Mouse (Mus musculus) frontal cortex, adult (tissue): ENCODE measurements around the gene Fbxo10.
"Not testable (repeated sequence)": the region's sequence is repeated elsewhere in the genome, so short reads cannot be mapped to it uniquely, and the experiment has no call there.

Source experiments
- ATAC-seq: cut with Nextera tagmentation; 2 replicates; pipeline ENCODE4 v1.9.2; 2017; ENCODE audit warnings: mild to moderate bottlenecking, moderate library complexity, mixed read lengths; ENCODE audit not compliant: low TSS enrichment

The Fbxo10 gene

DNA sequence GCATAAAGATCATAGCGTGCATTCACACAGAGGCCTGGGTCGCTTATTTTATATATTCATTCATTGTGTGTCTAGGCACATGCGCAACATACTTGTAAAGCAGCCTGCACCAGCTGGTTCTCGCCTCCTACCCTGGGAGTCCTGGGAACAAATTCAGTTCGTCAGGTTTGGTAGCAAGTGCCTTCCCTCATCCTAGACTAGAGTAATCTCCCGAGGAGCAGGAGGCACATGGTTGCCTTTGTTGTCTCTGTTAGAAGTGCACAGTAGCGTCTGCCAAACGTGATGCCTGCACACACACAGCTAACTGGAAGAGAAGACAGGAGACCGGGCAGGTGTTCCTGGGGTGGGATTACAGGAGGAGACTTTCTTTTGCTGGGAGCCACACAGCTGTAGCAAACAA, 36.4 kb downstream of the Fbxo10 start:
- ATAC-seq: peak; percentile 91

DNA sequence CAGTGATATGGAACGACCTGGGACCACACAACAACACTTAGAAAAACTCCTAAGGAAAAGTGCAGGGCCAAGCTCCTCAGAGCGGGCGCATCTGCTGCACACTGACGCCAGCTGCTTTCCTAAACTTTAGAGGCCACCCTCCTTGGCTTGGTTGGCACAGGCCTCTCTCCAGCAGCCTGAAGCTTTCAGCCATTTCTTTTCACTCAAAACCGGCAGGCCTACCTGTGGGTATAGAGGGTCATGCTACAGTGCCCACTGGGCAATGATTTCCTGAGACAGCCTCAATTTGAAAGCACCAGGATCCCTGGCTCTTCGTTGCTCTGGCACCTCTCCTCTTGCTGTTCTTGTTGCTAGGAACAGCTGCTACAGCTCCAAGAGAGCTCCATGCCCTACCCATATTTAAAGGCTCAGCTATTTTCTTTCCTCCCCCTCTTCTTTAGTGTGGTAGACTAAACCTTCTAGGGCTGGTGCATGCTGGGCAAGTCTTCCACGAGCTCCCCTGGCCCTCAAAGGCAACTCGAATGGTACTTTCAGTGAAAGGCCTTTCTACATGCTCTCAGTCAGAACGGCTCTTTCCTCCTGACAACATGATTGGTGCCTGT, 37.0 kb downstream of the Fbxo10 start:
- ATAC-seq: peak; percentile 92

DNA sequence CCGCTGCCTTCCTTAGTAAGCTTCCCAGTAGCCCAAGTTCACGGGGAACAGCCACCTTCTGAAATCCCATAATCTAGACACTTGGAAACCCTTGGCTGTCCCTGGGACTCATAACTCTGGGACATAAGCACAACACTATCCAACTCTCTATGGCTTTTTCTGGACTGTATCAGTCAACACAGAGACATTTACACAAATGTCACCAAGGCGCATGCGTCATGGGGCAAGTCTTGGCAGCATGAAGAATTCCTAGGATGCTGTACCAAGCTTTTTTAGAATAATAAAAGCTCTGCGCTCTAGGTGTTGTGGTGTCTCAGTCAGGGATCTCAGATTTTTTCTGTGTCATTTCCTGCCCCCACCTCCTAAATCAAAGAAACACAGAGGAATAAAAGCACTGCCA, 37.7 kb downstream of the Fbxo10 start:
- ATAC-seq: no peak

DNA sequence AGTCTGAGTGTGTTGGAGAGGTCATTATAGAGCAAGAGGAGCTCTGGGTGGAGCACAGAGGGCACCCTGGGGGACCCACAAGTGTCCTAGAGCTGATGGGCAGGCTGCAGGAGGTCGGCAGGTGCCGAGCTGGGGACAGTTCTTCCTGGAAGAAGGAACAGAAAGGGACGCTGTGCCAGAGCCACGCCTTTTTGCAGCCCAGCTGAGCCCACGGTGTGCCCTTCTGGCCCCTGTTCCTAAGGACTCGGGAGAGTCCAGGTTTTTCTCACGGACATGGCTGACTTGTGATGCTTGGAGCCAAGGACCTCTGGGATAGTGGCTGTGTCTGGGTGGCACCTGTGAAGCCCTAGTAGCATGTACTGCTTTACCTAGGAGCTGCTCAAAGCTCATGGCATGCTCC, 43.6 kb downstream of the Fbxo10 start:
- ATAC-seq: no peak

DNA sequence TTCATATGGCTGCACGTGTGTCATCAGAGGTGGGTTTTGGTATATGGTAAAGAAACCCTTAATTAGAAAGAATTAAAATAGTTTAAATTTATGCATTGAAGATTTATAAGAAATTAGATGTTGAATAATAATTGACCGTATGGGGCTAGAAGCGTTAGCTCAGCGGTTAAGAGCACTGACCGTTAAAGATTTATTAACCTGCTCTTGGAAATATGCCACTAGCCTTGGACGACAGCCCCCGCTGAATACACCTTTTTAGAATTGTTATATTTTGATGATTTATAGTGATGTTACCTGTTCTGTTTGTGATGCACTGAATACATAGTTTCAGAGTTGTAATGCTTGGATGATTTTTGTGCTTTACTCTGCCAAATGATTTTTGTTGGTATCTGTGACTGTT, 44.9 kb downstream of the Fbxo10 start:
- ATAC-seq: not testable (repeated sequence)

DNA sequence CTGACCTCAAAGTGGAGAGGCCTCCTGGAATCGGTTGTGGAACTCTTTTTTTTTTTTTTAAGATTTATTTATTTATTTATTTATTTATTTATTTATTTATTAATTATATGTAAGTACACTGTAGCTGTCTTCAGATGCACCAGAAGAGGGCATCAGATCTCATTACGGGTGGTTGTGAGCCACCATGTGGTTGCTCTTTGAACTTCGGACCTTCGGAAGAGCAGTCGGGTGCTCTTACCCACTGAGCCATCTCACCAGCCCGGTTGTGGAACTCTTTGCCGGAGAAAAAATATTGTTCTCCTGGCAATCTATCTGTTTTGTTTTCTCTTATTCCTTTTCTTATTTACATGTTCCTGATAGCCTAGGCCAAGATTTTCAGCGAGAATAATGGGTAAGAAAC, 45.5 kb downstream of the Fbxo10 start:
- ATAC-seq: not testable (repeated sequence)

DNA sequence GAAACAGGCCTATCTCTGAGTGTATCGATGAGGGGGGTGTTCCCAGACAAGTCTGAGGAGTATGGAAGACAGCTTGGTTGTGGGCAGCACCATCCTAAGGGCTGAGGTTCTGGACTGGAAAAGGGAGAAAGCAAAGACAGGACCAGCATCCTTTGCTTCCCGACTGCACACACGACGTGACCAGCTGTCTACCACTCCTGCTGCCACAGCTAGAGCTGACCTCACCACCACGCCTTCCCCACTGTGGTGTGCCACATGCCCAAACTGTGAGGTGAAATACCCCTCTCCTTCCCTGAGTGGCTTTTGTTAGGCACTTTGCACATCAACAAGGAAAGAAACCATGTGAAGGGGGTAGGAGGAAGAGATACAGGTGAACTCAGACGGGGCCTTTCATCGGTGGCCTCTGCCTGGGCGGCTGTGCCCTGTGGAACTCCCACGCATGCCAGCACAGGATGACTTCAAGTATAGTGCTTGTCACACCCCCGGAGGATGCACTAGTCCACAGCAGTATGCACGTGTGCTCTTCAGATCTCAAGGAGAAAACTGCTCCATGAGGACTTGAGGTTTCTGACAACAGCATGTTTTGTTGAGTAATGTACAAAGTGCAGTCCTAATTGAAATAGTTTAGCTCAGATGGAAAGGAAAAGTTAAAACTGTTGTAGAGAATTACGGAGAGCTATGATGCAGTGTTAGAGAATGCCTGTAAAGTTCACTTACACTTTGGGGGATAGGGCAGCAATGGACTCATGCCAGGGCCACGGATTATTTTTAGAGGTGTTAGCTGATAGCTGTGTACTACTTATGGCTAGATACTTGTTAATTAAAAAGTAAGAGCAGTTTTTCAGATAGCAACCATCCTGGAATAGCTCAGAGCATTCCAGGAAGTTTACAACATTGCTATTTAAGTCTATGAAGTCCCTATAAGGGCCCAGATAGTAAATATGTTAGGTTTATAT, 46.7 kb downstream of the Fbxo10 start:
- ATAC-seq: no peak

DNA sequence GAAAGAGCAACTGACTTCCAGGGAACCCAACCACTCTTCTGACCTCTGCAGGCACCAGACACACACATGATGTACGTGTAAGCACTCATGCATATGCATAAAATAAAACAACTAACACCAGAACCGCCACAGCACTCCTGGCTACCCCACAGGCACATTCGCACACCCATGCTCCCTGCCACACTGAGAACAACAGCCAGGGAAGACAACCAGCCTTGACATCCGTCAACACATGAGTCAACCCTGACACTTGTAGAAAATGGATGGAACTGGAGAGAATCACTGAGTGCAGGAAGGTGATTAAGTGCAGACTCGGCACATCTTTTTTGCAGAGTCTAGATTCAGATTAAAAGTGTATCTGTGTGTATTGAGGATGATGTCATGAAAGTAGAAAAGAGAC, 47.8 kb downstream of the Fbxo10 start:
- ATAC-seq: no peak

DNA sequence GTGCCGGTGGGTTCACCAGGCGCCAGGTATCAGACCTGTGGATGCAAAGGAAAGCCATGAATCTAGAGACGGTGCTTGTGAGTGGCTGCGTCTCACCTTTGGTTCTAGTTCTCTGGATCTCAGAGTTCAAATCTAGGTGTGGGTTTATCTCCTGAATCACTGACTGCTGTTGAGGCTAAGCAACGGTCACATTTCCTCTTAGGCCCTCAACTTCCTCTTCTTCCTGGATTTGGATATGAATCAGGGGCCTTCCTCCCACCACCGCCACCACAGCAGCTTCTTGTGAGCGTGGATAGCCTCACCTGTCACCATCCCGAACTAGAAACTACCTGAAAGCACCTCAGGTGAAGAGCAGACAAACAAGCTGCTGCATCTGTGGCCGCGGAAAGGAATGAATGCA, 48.4 kb downstream of the Fbxo10 start:
- ATAC-seq: no peak

DNA sequence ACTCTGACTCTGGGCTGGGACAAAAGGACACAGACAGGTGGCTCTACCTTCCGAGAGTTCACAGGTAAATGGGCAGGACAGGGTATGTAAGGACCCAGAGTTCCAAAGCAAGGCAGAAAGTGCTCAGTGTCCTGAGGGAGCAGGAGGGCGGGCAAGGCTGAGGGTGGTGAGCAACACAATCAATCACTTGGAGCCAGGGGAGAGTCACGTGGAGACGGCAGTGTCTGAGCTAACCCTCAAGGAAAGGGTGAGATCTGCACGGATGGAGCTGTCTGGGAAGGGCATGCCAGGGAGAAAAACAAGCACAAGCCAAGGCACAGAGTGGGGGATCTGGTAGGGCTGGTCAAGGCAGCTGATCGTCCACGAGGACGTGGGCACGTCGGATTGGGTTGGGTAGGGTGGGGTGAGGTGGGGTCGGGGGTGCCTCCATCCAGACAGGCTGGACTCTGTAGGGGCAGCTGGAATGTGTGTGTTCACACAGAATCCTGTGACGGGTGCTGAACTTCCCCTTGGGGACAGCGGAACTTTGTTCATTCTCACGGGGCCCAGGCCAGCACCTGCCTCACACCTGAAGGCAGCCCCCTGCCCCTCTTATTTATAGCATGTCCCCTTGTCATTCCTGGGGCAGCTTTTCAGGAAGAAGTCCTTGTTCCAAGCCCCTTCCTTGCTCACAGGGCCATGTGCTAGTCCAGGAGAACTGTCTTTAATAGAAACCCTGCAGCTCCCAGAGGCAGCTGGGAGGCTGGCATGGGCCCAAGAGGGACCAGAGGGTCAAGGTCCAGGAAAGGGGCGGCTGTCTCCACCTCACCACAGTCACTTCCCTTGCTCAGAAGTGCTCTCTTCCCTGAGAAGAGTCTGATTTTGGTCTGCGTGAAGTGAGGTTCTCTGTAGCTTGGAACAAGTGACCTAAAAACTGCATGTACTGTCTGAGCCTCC, 49.4 kb downstream of the Fbxo10 start:
- no peak for ATAC-seq

DNA sequence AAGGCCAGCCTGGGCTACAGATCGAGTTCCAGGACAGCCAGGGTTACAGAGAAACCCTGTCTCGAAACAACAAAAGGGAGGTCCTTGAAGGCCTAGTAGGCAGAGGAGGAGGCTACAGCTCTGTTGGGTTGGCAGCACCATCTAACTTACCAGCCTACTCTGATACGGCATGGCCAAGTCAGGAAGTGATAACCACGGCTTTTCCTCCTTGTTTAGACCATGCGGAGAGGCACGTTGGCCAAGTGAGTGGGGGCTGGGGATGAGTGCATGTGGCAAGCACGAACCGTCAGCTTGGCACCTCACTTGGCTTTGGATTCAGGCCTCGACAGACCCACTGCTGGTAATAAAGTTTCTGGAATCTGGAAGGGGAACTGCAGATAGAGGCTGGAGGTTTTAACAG, 51.8 kb downstream of the Fbxo10 start:
- ATAC-seq: no peak

DNA sequence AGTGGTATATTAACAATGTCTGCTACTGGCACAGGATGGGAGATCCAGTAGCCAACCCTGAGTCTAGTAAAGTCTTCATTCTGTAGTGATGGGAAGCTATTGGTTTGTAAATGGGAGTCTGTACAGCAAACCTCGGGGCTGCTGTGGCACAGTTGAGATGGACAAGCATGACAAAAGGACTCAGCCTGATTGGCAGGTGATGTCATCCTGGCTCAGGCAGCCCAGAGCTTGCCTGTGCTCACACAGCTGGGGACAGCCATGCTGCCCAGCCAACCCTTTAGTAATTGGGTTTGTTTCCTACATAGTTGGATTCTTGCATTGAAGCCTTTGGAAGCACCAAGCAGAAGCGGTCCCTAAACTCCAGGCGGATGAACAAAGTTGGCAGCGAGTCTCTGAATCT, 57.9 kb downstream of the Fbxo10 start:
- ATAC-seq: no peak

DNA sequence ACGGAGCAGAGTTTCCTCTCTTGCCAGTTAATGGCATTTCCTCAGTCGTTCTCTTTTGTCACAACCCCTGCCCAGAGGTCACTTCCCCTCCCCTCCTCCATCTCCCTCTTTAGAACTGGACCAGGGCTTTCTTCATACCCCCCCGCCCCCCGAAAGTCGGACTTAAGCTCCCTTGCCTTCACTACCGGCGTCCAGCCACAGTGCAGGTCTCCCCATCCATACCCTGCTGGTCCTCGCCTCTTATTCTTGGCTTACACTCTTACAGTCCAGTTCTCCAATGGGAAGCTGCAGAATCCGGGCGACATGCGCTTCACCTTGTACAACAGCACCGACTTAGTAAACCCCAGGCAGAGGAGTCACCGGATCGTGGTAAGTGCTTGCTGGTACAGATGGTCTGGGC, 65.4 kb downstream of the Fbxo10 start:
- ATAC-seq: peak; percentile 24; the same call in 1 of the 2 replicates

DNA sequence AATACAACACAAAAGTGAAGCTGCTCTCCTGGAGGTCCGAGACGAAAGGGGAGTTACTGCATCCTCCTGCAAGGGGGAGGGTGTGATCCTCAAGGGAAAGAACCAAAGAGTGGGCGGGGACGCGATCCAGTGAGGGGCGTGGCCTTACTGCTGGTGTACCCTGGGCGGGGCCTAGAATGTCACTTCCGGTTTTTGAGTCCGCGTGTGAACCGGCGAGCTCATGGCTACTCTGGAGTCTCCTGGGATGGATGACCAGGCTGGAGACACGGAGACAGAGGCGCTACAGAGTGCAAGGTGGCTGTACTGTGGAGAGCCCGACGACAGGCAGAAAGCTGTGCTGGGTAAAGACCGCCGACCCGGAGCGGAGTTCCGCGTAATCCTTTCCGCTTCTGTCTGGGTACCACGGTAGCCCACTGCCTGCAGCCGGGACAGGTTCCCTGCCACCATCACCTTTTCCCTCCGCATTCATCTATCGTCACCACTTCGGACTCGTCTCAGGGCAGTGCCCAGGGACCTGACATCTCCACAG, 65.9 kb downstream of the Fbxo10 start, which contains the start of gene Polr1e:
Gene Polr1e, plus strand, starts transcription at position 132 of the 529 bp plus-strand sequence.
- peak; percentile 85 for ATAC-seq

DNA sequence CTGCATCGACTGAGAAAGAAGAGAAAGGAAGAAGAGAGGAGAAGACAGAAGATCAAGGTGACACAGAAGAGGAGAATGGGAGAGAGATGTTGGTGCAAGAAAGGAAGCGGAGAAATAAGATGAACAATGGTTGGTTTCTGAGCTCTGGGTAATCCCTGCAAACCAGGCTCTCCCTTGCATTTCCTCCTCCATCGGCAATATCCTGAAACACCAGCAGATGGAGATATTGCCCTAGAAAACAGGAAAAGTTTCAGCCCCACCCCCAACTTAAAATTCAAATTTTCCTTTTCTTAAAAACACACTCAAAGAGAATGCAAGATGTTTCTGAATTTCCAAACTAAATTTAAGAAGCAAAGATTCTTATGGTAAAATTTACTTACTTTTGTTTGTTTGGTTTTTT, 68.8 kb downstream of the Fbxo10 start:
- no peak for ATAC-seq

DNA sequence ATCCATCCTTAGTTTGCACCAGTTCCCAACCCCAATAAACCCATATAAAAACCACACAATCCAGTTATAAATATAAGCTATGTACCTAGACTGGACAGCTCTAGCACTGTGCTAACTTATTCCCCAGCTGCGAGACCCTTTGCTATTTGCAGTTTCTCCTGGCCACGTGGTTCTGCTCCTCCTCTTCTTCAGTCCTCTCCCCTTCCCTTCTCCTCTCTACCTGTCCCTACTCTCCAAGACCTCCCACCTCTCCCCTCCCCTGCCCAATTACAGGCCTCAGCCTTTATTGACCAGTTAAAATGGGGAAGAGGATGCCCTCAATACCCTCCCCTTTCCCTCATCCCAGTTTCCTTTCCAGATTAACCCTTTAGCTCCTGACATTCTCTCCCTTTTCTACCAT, 70.9 kb downstream of the Fbxo10 start:
- ATAC-seq: no peak

DNA sequence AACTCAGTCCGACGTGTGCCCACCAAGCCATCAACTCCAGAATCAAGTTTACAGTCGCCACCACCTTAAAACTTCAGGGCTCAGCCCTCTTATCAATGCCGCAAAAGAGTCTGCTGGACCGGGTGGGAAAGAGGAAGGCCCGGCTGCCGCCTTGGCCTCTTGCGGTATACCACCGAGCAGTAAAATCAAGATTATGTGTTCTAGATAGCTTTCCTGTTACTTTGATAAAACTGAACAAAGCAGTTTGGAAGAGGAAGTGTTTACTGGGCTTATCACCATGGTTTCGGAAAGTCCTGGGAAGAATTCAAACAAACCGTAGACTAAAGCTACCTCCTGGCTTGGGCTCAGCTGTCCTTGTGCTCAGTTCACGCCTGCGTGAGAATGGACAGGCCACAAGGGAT, 71.4 kb downstream of the Fbxo10 start:
- no peak for ATAC-seq

DNA sequence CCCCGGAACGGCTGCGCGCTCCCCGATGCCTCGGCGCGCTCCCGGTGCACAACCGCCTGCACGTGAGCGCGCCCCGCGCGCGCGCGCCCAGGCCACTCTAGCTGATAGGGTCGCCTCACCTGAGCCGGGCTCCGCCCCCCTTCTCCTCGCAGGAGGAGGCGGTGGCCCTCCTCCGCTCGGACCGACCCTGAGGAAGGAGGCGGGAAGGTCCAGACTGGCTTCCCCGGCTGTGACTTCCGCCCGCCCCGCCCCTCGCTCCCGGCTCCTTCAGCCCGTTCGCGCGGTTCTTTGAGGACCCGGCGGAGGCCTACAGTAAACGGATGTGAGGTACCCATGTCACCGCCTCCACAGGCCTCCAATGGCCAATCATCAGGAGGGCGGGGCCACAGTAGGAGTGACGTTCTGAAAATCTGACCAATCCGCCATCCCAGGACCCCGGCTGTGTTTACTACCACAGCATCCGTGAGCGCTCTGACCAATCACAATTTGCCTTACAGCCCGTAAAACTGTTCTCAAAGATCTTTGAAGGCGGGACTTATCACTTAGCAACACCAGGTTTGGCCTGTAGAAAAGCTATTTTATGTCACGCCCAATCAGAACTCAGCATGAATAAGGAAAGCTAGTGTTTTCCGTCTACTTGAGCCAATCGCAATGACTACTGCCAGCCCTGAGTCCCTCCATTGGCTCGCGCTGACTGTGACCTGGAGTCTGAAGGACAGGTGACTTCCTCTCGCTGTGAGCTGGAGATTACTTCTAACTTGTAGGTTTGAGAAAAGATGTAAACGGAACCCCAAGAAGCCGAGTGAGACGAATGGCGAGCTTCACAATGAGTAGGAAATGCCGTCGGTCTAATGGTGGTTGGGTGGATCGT, 72.1 kb downstream of the Fbxo10 start, which contains the start of gene Zbtb5:
Gene Zbtb5, minus strand, starts transcription at position 308 of the 871 bp plus-strand sequence.
- ATAC-seq: peak; percentile 94

DNA sequence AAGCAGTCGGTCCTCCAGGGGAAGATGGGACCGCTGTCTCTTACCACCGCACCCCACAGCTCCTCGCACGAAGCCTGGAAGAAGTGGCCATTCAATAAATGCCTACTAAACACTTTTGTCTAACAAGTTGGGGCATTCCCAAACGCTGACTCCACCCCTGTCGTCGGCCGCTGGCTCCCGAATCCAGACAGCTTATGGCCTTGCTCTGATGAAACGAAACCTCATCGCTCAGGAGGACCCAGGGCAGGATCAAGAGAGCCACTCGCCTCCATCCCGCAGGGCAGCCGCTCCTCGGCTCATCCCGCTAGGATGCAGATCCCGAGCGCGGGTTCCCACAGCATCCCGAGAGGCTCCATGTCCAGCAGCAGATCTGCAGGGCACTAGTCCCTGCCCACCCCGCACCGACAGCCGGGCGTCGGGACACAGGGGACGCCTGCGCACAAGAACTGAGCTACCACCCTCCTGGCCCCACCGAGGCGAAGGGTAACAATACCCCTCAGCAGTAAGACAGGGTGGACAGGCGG, 72.8 kb downstream of the Fbxo10 start:
- ATAC-seq: peak; percentile 38

DNA sequence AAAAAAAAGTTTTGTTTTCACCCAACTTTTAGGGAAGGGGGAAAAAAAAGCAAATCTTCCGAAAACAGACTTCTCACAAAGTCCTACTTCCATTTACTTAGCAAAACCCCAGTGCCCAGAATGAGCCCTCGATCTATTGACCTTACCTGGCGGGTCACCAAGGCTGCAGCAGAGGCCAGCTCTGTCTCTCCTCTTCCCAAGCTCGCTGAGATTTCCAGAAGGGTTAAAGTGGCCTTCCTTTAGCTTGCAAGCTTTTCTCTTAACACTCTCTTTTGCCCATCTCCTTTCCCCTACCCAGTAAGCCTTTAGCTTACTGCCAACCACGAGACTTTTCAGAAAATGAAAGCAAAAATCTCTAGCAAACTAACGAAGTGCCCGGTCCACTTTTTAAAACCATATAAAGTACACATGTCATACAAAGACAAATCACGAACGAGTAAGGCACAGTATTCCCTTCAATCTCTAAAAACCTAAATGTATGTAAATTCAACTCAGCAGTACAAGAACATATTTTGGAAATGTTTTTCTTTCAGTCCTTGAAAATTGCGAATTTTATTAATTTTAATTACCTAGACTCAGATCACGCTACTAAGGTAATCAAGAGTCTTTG, 73.5 kb downstream of the Fbxo10 start:
- no peak for ATAC-seq
